Mouse (Mus musculus): ENCODE measurements at regions not wholly inside any gene's neighbourhood (a gene's known extent, or its start where the extent isn't known, plus 50 kb on each side); places are given as distances from the start of the nearest gene placed in this dataset.

GRCm38 (mm10) chr4:98282275-98282674 lies 100.8 kb downstream of the Tm2d1 start:
- Histone ChIP-seq H3K27me3 (replicated peaks) (no peaks in the 10 kb centered on the region), H3K36me3 (no peaks in the 10 kb centered on the region), H3K9ac (no peak overlapping the region), H3K4me1 (no peaks in the 10 kb centered on the region), H3K9me3 (no peaks in the 10 kb centered on the region), H3K4me2 (replicated peaks) (no peak overlapping the region), H3K4me3 (no peak overlapping the region), H3K27ac (no peak overlapping the region)
- ATAC-seq (ENCODE audit: low FRiP score, low read depth), result no peak
- 80% methylated on average over 2 of the region's 2 CpGs for WGBS

DNA sequence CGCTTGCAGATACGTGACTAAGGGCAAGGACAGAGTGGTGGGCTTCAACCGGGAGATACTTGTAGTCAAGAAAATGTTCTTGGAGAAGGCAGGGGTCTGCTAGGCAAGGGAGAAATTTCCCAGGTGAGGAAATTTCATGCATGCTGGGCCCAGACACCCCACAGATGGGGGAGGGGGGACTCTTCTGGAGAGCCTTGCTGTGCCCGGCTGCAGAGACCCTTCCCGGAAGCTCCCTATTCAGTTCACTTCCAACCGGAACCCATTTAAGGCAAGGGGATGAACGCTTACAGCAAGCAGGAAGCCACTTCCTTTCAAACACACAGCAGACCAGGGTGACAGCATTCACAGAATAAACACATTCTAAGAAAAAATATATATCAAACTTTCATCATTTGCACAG lies 124.8 kb downstream of the Tm2d1 start:
- WGBS, result 82% methylated on average over 7 of the region's 7 CpGs
- Histone ChIP-seq H3K4me3 (no peak overlapping the region), H3K9me3 (no peaks in the 10 kb centered on the region), H3K4me2 (replicated peaks) (no peak overlapping the region), H3K27me3 (replicated peaks) (no peaks in the 10 kb centered on the region), H3K4me1 (no peaks in the 10 kb centered on the region), H3K27ac (no peak overlapping the region), H3K9ac (no peak overlapping the region), H3K36me3 (no peaks in the 10 kb centered on the region)
- ATAC-seq (ENCODE audit: low FRiP score, low read depth), result no peak

GRCm38 (mm10) chr4:98257711-98258110 lies 125.4 kb downstream of the Tm2d1 start:
- no peaks in the 10 kb centered on the region for H3K27me3 ChIP-seq (replicated peaks)
- ATAC-seq (ENCODE audit: low FRiP score, low read depth), result no peak
- H3K4me2 ChIP-seq (replicated peaks), result no peak overlapping the region
- no peaks in the 10 kb centered on the region for H3K4me1 ChIP-seq
- no peak overlapping the region for H3K9ac ChIP-seq
- H3K4me3 ChIP-seq, result no peak overlapping the region
- no peaks in the 10 kb centered on the region for H3K9me3 ChIP-seq
- no peak overlapping the region for H3K27ac ChIP-seq
- 92% methylated on average over 9 of the region's 9 CpGs for WGBS
- H3K36me3 ChIP-seq, result no peaks in the 10 kb centered on the region

GRCm38 (mm10) chr4:98254856-98255853 lies 128.0 kb downstream of the Tm2d1 start:
- no peaks in the 10 kb centered on the region for H3K27me3 ChIP-seq (replicated peaks)
- WGBS, result 53% methylated on average over 18 of the region's 18 CpGs
- no peak overlapping the region for H3K4me3 ChIP-seq
- no peaks in the 10 kb centered on the region for H3K36me3 ChIP-seq
- H3K4me2 ChIP-seq (replicated peaks), result no peak overlapping the region
- no peak overlapping the region for H3K27ac ChIP-seq
- ATAC-seq (ENCODE audit: low FRiP score, low read depth), result peak; percentile 37; the same call in 1 of the 2 replicates
- no peaks in the 10 kb centered on the region for H3K9me3 ChIP-seq
- H3K9ac ChIP-seq, result peak overlapping the region; percentile 21; the same call in 1 of the 2 replicates
- H3K4me1 ChIP-seq, result no peaks in the 10 kb centered on the region

- H3K4me3 ChIP-seq, result no peak overlapping the region
- peak overlapping the region; percentile 5; the same call in 1 of the 2 replicates for H3K27ac ChIP-seq
- H3K4me2 ChIP-seq (replicated peaks), result peak overlapping the region; percentile 54
- no peaks in the 10 kb centered on the region for H3K27me3 ChIP-seq (replicated peaks)
- H3K36me3 ChIP-seq, result no peaks in the 10 kb centered on the region
- 11% methylated on average over 15 of the region's 16 CpGs for WGBS
- no peak overlapping the region for H3K9ac ChIP-seq
- peak; percentile 81 for ATAC-seq (ENCODE audit: low FRiP score, low read depth)
- H3K4me1 ChIP-seq, result peaks cover 5% of the 10 kb centered on the region
- H3K9me3 ChIP-seq, result no peaks in the 10 kb centered on the region
Observed at GRCm38 (mm10) chr4:98243941-98244929, 138.9 kb downstream of the Tm2d1 start.

GRCm38 (mm10) chr4:98243502-98243901 lies 139.6 kb downstream of the Tm2d1 start:
- Histone ChIP-seq H3K9ac (no peak overlapping the region), H3K4me3 (no peak overlapping the region), H3K9me3 (no peaks in the 10 kb centered on the region), H3K4me1 (peaks cover 5% of the 10 kb centered on the region), H3K27me3 (replicated peaks) (no peaks in the 10 kb centered on the region), H3K36me3 (no peaks in the 10 kb centered on the region), H3K4me2 (replicated peaks) (peak overlapping the region; percentile 54), H3K27ac (no peak overlapping the region)
- ATAC-seq (ENCODE audit: low FRiP score, low read depth), result peak; percentile 87
- 1% methylated on average over 6 of the region's 6 CpGs for WGBS

- Histone ChIP-seq H3K4me3 (no peak overlapping the region), H3K36me3 (no peaks in the 10 kb centered on the region), H3K4me2 (replicated peaks) (no peak overlapping the region), H3K9me3 (no peaks in the 10 kb centered on the region), H3K27me3 (replicated peaks) (no peaks in the 10 kb centered on the region), H3K4me1 (peaks cover 5% of the 10 kb centered on the region), H3K27ac (no peak overlapping the region), H3K9ac (no peak overlapping the region)
- WGBS, result 98% methylated on average over 2 of the region's 2 CpGs
- ATAC-seq (ENCODE audit: low FRiP score, low read depth), result no peak
Observed at GRCm38 (mm10) chr4:98241921-98242320, 141.2 kb downstream of the Tm2d1 start.

DNA sequence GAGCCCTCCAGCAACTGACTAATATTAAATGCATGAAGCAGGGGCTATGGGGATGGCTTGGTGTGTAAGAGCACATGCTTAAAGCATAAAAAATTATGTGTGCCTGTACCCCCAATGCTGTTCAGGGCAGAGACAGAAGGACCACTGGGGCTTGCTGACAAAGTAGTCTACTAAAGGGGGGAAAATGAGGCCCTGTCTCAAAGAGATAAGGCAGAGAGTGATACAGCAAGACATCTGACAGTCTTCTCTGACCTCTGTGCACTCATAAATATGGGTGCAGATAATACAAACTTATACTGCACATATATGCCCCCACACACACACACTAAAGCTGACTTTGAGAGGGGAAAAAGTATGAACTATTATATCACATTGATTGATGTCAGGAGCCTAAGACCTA lies 142.8 kb downstream of the Tm2d1 start:
- H3K9me3 ChIP-seq, result no peaks in the 10 kb centered on the region
- H3K36me3 ChIP-seq, result no peaks in the 10 kb centered on the region
- H3K9ac ChIP-seq, result no peak overlapping the region
- H3K4me1 ChIP-seq, result peaks cover 5% of the 10 kb centered on the region
- no peak for ATAC-seq (ENCODE audit: low FRiP score, low read depth)
- H3K4me2 ChIP-seq (replicated peaks), result no peak overlapping the region
- H3K27ac ChIP-seq, result no peak overlapping the region
- H3K4me3 ChIP-seq, result no peak overlapping the region
- no peaks in the 10 kb centered on the region for H3K27me3 ChIP-seq (replicated peaks)

GRCm38 (mm10) chr4:98238075-98238474 lies 145.0 kb downstream of the Tm2d1 start:
- H3K27me3 ChIP-seq (replicated peaks), result no peaks in the 10 kb centered on the region
- no peak overlapping the region for H3K9ac ChIP-seq
- no peak overlapping the region for H3K4me2 ChIP-seq (replicated peaks)
- no peak for ATAC-seq (ENCODE audit: low FRiP score, low read depth)
- H3K4me1 ChIP-seq, result no peaks in the 10 kb centered on the region
- no peaks in the 10 kb centered on the region for H3K9me3 ChIP-seq
- no peaks in the 10 kb centered on the region for H3K36me3 ChIP-seq
- 85% methylated on average over 4 of the region's 4 CpGs for WGBS
- H3K27ac ChIP-seq, result no peak overlapping the region
- H3K4me3 ChIP-seq, result no peak overlapping the region

GRCm38 (mm10) chr4:98237475-98237874 lies 145.6 kb downstream of the Tm2d1 start:
- Histone ChIP-seq H3K9ac (no peak overlapping the region), H3K27me3 (replicated peaks) (no peaks in the 10 kb centered on the region), H3K4me1 (no peaks in the 10 kb centered on the region), H3K27ac (no peak overlapping the region), H3K4me3 (no peak overlapping the region), H3K36me3 (no peaks in the 10 kb centered on the region), H3K9me3 (no peaks in the 10 kb centered on the region), H3K4me2 (replicated peaks) (no peak overlapping the region)
- no peak for ATAC-seq (ENCODE audit: low FRiP score, low read depth)
- WGBS, result 89% methylated on average over 9 of the region's 9 CpGs

- H3K27me3 ChIP-seq (replicated peaks), result no peaks in the 10 kb centered on the region
- no peaks in the 10 kb centered on the region for H3K9me3 ChIP-seq
- no peaks in the 10 kb centered on the region for H3K4me1 ChIP-seq
- no peak overlapping the region for H3K4me2 ChIP-seq (replicated peaks)
- no peak overlapping the region for H3K27ac ChIP-seq
- no peaks in the 10 kb centered on the region for H3K36me3 ChIP-seq
- H3K4me3 ChIP-seq, result no peak overlapping the region
- WGBS, result 66% methylated on average over 12 of the region's 12 CpGs
- no peak overlapping the region for H3K9ac ChIP-seq
- no peak for ATAC-seq (ENCODE audit: low FRiP score, low read depth)
Observed at GRCm38 (mm10) chr4:98236006-98236783, 146.9 kb downstream of the Tm2d1 start.
